ENCODE assay signal across 28 mouse cellular contexts in genomic region chr2:79050495-79051046, GRCm38 (mm10).
DNase-seq lines count a peak whose midpoint lies in the region; ATAC-seq and TF ChIP-seq lines count a peak whose summit lies in the region.
"Had no signal": no experiment of that assay in that cellular context is flagged by ENCODE, and none has a peak within 500 bp of the region (broad histone marks: within the 10 kb centered on the region; RNA-seq: fewer than 3 reads in every experiment).

No protein-coding gene starts in this region.

- in situ Hi-C loops in CH12.LX (cut with MboI; ENCODE audit: low pct_ligation_motif_present, low pct_unique_long_range_greater_than_20kb, low sequenced_read_pairs), result no loop called here

- no peak; the same call in 1 of the 2 replicates for TF ChIP-seq RAD21 in CH12.LX (IDR thresholded peaks at IDR 0.05; ENCODE audit: low read depth, low read length)

- DNase-seq in A20 (ENCODE audit: low read depth, low spot score), result peak; percentile 50
- peak; percentile 23 for DNase-seq in CH12.LX (ENCODE audit: extremely low read depth)
- no peak for DNase-seq in cerebellum, adult 9-10 months
- no peak for DNase-seq in gastrocnemius, adult 8-10 months (ENCODE audit: low spot score in 2 of 2)
- DNase-seq in gastrocnemius, postnatal 25 days, result no peak
- DNase-seq in left cerebral cortex, adult 18-20 months (ENCODE audit: low spot score in 2 of 2), result no peak
- DNase-seq: adrenal gland, postnatal 36 days; cerebellum, adult 11-12 months; cerebellum, postnatal 25 days; gastrocnemius, adult 2 months; heart, adult 11 months; heart, postnatal 10 days; kidney, adult 2 months; layer of hippocampus, adult 9-11 months; left cerebral cortex, postnatal 4 days; liver, embryonic 13.5 days; lung, embryonic 14.5 days; thymus, postnatal 25 days had no signal

- H3K9me3 ChIP-seq in CH12.LX (replicated peaks; ENCODE audit: low read length), result no peaks in the 10 kb centered on the region
- H3K9me3 ChIP-seq: forebrain, embryonic 13.5 days; heart, embryonic 12.5 days; hindbrain, embryonic 12.5 days; liver, embryonic 13.5 days; midbrain, embryonic 15.5 days; neural tube, embryonic 15.5 days had no signal

- no peak for TF ChIP-seq POLR2A in CH12.LX (IDR thresholded peaks at IDR 0.05; ENCODE audit: low read depth, low read length)

- peak; percentile 68 for TF ChIP-seq EP300 in CH12.LX (IDR thresholded peaks at IDR 0.05; ENCODE audit: low read length)

- no peaks in the 10 kb centered on the region for H3K36me3 ChIP-seq in CH12.LX (replicated peaks in 1 of 2; ENCODE audit: control insufficient read depth in 1 of 2, insufficient read depth in 1 of 2, low read length in 1 of 2)
- H3K36me3 ChIP-seq: heart, embryonic 12.5 days; hindbrain, embryonic 12.5 days; liver, embryonic 13.5 days; midbrain, embryonic 15.5 days; neural tube, embryonic 15.5 days had no signal

- peaks cover 6 to 46% of the 10 kb centered on the region in 2 experiments; a peak in 3 of 4 replicates for H3K4me1 ChIP-seq in CH12.LX (ENCODE audit: control insufficient read depth in 1 of 2, insufficient read depth in 2 of 2)
- H3K4me1 ChIP-seq: heart, embryonic 12.5 days; liver, embryonic 13.5 days had no signal

- H3K27me3 ChIP-seq in CH12.LX (replicated peaks), result no peaks in the 10 kb centered on the region
- H3K27me3 ChIP-seq: forebrain, embryonic 13.5 days; heart, embryonic 12.5 days; hindbrain, embryonic 12.5 days; liver, embryonic 13.5 days; midbrain, embryonic 15.5 days; neural tube, embryonic 15.5 days had no signal

- H3K79me2 ChIP-seq in CH12.LX (replicated peaks; ENCODE audit: control insufficient read depth, extremely low read depth, insufficient read depth, poor library complexity, severe bottlenecking), result no peaks in the 10 kb centered on the region

- TF ChIP-seq CTCF in CH12.LX (conservative IDR thresholded peaks at IDR 0.05 in 1 of 2, IDR thresholded peaks at IDR 0.05 in 1 of 2; ENCODE audit: low read depth in 2 of 2, low read length in 2 of 2), result no peak

- dilution Hi-C loops in CH12.LX (cut with MboI; ENCODE audit: extremely low pct_ligation_motif_present, extremely low pct_unique_long_range_greater_than_20kb, low sequenced_read_pairs), result no loop called here

- peak overlapping the region; percentile 55 for H3K4me2 ChIP-seq in CH12.LX (ENCODE audit: insufficient read depth, low read depth, poor library complexity, severe bottlenecking)
- H3K4me2 ChIP-seq: forebrain, embryonic 13.5 days; heart, embryonic 12.5 days; hindbrain, embryonic 12.5 days; liver, embryonic 13.5 days; lung, embryonic 14.5 days; midbrain, embryonic 15.5 days; neural tube, embryonic 15.5 days had no signal

- H3K27ac ChIP-seq in CH12.LX (ENCODE audit: insufficient read depth, low read depth), result peak overlapping the region; percentile 67
- H3K27ac ChIP-seq: forebrain, embryonic 13.5 days; gastrocnemius, adult 2 months; hindbrain, embryonic 12.5 days; kidney, postnatal 0 days; left cerebral cortex, adult 2 months; liver, embryonic 13.5 days; midbrain, embryonic 15.5 days; neural tube, embryonic 15.5 days had no signal

- ATAC-seq in hematopoietic stem cell, adult 5-6 weeks (replicated peaks in 1 of 2; ENCODE audit: insufficient read depth in 1 of 2, low FRiP score in 2 of 2, low TSS enrichment in 1 of 2, low read depth in 1 of 2, poor library complexity in 2 of 2, severe bottlenecking in 2 of 2), result peak; percentile 39 to 46; a peak in 2 of 4 replicates
- ATAC-seq in monocyte, adult 5-6 weeks (replicated peaks; ENCODE audit: insufficient number of reproducible peaks, low FRiP score, low TSS enrichment, poor library complexity, severe bottlenecking), result peak; percentile 34; the same call in 1 of the 2 replicates
- ATAC-seq: forebrain, embryonic 13.5 days; midbrain, embryonic 15.5 days had no signal

- no peak overlapping the region for H3K4me3 ChIP-seq in CH12.LX (replicated peaks in 1 of 3; ENCODE audit: low read depth in 2 of 3, low read length in 2 of 3, poor library complexity in 1 of 3)
- H3K4me3 ChIP-seq: forebrain, embryonic 13.5 days; gastrocnemius, adult 2 months; heart, embryonic 12.5 days; hindbrain, embryonic 12.5 days; left cerebral cortex, adult 2 months; liver, embryonic 13.5 days; midbrain, embryonic 15.5 days; myocyte; neural tube, embryonic 15.5 days had no signal

- no peak overlapping the region for H3K9ac ChIP-seq in CH12.LX (ENCODE audit: insufficient read depth, low read depth)
- H3K9ac ChIP-seq: forebrain, embryonic 13.5 days; heart, embryonic 12.5 days; hindbrain, embryonic 12.5 days; liver, embryonic 13.5 days; lung, embryonic 14.5 days; midbrain, embryonic 15.5 days; neural tube, embryonic 15.5 days had no signal

TF ChIP-seq in CH12.LX, 34 proteins besides CTCF, POLR2A, EP300 and RAD21:
- TF ChIP-seq TCF12 (IDR thresholded peaks at IDR 0.05; ENCODE audit: low read depth, low read length) (peak; percentile 57; the same call in 1 of the 2 replicates), E2F4 (IDR thresholded peaks at IDR 0.05; ENCODE audit: insufficient replicate concordance, low read depth, low read length) (no peak), USF2 (conservative IDR thresholded peaks at IDR 0.05; ENCODE audit: low read depth, low read length) (no peak), GABPA (IDR thresholded peaks at IDR 0.05; ENCODE audit: insufficient replicate concordance, low read depth, low read length) (no peak), UBTF (IDR thresholded peaks at IDR 0.05; ENCODE audit: low read depth, low read length) (no peak), ELF1 (IDR thresholded peaks at IDR 0.05; ENCODE audit: low read depth, low read length) (0 out of 2 replicates have a peak, but pooled peaks have one; percentile 16), POLR2AphosphoS2 (IDR thresholded peaks at IDR 0.05; ENCODE audit: low read depth, low read length) (no peak), PAX5 (IDR thresholded peaks at IDR 0.05; ENCODE audit: low read length) (no peak), ZC3H11A (IDR thresholded peaks at IDR 0.05; ENCODE audit: low read depth, low read length) (no peak), ETS1 (conservative IDR thresholded peaks at IDR 0.05; ENCODE audit: low read depth, low read length) (no peak; the same call in 1 of the 2 replicates), TBP (conservative IDR thresholded peaks at IDR 0.05; ENCODE audit: low read depth, low read length) (no peak), MAX (IDR thresholded peaks at IDR 0.05; ENCODE audit: low read length) (no peak), IRF4 (IDR thresholded peaks at IDR 0.05; ENCODE audit: low read depth, low read length) (peak; percentile 46; the same call in 1 of the 2 replicates), ZKSCAN1 (IDR thresholded peaks at IDR 0.05; ENCODE audit: borderline replicate concordance, low read depth, low read length) (no peak), NRF1 (IDR thresholded peaks at IDR 0.05; ENCODE audit: low read depth, low read length) (no peak), BHLHE40 (IDR thresholded peaks at IDR 0.05; ENCODE audit: low read depth, low read length) (peak; percentile 26; the same call in 1 of the 2 replicates), ZMIZ1 (IDR thresholded peaks at IDR 0.05; ENCODE audit: low read depth, low read length) (no peak), CHD1 (IDR thresholded peaks at IDR 0.05; ENCODE audit: low read depth, low read length) (0 out of 2 replicates have a peak, but pooled peaks have one; percentile 57), JUND (conservative IDR thresholded peaks at IDR 0.05; ENCODE audit: low read depth, low read length) (0 out of 2 replicates have a peak, but pooled peaks have one; percentile 39), MEF2A (IDR thresholded peaks at IDR 0.05; ENCODE audit: borderline replicate concordance, low read depth, low read length) (0 out of 2 replicates have a peak, but pooled peaks have one; percentile 29), JUN (IDR thresholded peaks at IDR 0.05; ENCODE audit: insufficient read depth, low read depth, low read length) (peak; percentile 15; the same call in 1 of the 2 replicates), MAFK (IDR thresholded peaks at IDR 0.05; ENCODE audit: insufficient replicate concordance, low read length) (no peak), SMC3 (IDR thresholded peaks at IDR 0.05; ENCODE audit: low read depth, low read length) (0 out of 2 replicates have a peak, but pooled peaks have one; percentile 2)

Comparison
In these comparisons a context has a peak if more than half of its experiments do, and no peak if none do; other contexts are left out.
1. DNase-seq: peak in A20 (single experiment) and CH12.LX (single experiment); none in cerebellum, adult 9-10 months (single experiment), gastrocnemius, adult 8-10 months (0 of 2), gastrocnemius, postnatal 25 days (single experiment) and left cerebral cortex, adult 18-20 months (0 of 2).